Mouse (Mus musculus) embryonic facial prominence, embryonic 13.5 days (tissue): Measurements from ENCODE around the gene Phgdh. TPM values are rescaled to one million over a fixed set of nuclear protein-coding genes. Genes with fewer than 3 reads are reported as not detected.
"Not testable (repeated sequence)": the region's sequence is repeated elsewhere in the genome, so short reads cannot be mapped to it uniquely, and the experiment has no call there.

Source experiments
- ATAC-seq: fragments of 200-750 bp; cut with Nextera tagmentation; 2 replicates; pipeline ENCODE4 v1.8.0; 2017; ENCODE audit warnings: low read depth; ENCODE audit not compliant: insufficient number of reproducible peaks, insufficient read depth, low FRiP score, low TSS enrichment
- H3K27ac ChIP-seq: fragments of 300-500 bp; sonication (generic); 2 replicates; pipeline ENCODE4 v1.5.1; 2015; ENCODE audit warnings: moderate library complexity, mild to moderate bottlenecking, inconsistent platforms
- H3K27me3 ChIP-seq: fragments of 300-500 bp; sonication (generic); 2 replicates; pipeline ENCODE4 v1.6.1; 2015; ENCODE audit warnings: mild to moderate bottlenecking, inconsistent platforms
- H3K36me3 ChIP-seq: fragments of 300-500 bp; sonication (generic); 2 replicates; pipeline ENCODE4 v1.6.1; 2015; ENCODE audit warnings: mild to moderate bottlenecking, inconsistent platforms
- H3K4me1 ChIP-seq: fragments of 300-500 bp; sonication (generic); 2 replicates; pipeline ENCODE4 v1.6.1; 2015; ENCODE audit warnings: inconsistent platforms
- H3K4me2 ChIP-seq: fragments of 300-500 bp; sonication (generic); 2 replicates; pipeline ENCODE4 v1.6.1; 2015; ENCODE audit warnings: moderate library complexity, mild to moderate bottlenecking, inconsistent platforms
- H3K4me3 ChIP-seq: fragments of 300-500 bp; sonication (generic); 2 replicates; pipeline ENCODE4 v1.5.1; 2015; ENCODE audit warnings: mild to moderate bottlenecking, inconsistent platforms
- H3K9ac ChIP-seq: fragments of 300-500 bp; sonication (generic); 2 replicates; pipeline ENCODE4 v1.6.1; 2015; ENCODE audit warnings: mild to moderate bottlenecking, inconsistent platforms
- H3K9me3 ChIP-seq: fragments of 300-500 bp; sonication (generic); 2 replicates; pipeline ENCODE4 v1.6.1; 2016; ENCODE audit warnings: inconsistent platforms
- WGBS: fragments of 180-500 bp; shearing (Covaris S2); methylation state at CpG from one replicate; pipeline ENCODE4 v1.1.7; 2015; ENCODE audit warnings: mixed read lengths; 5-methylcytosine and 5-hydroxymethylcytosine counted together
- polyA plus RNA-seq: library from polyadenylated mRNA; unstranded; fragments of >200 nt; fragmentation: Nextera tagmentation; extraction: Ambion mirVana; gene quantifications from 2 replicates; pipeline ENCODE4 v1.2.1, GENCODE M21; 2015

Gene Phgdh
- 229 and 256 TPM in 2 replicates for polyA plus RNA-seq

GRCm38 (mm10) chr3:98339706-98340109 is at the start of gene Phgdh:
TSS of gene Phgdh (minus strand) at chr3:98339990.
- H3K27me3 ChIP-seq, H3K9me3 ChIP-seq, H3K36me3 ChIP-seq: not testable (repeated sequence)
- Histone ChIP-seq H3K9ac (peak within 1 kb of the TSS; percentile 85), H3K4me3 (peak within 1 kb of the TSS; percentile 74), H3K4me2 (peak within 1 kb of the TSS; percentile 78), H3K27ac (peak within 1 kb of the TSS; percentile 93), H3K4me1 (peaks cover 41% of the 10 kb centered on the region)
- peak; percentile 87 for ATAC-seq
- WGBS, result 0% methylated on average over 10 of the region's 10 CpGs

GRCm38 (mm10) chr3:98389305-98389704 is 49.5 kb upstream of the Phgdh start:
- H3K9ac ChIP-seq, result no peak overlapping the region
- H3K36me3 ChIP-seq, result no peaks in the 10 kb centered on the region
- H3K27me3 ChIP-seq, result no peaks in the 10 kb centered on the region
- no peak overlapping the region for H3K27ac ChIP-seq
- no peak overlapping the region for H3K4me2 ChIP-seq
- WGBS, result 70% methylated on average over 3 of the region's 3 CpGs
- ATAC-seq, result no peak
- no peaks in the 10 kb centered on the region for H3K9me3 ChIP-seq
- H3K4me1 ChIP-seq, result peaks cover 19% of the 10 kb centered on the region
- H3K4me3 ChIP-seq, result no peak overlapping the region

GRCm38 (mm10) chr3:98387756-98388155 is 48.0 kb upstream of the Phgdh start:
- no peaks in the 10 kb centered on the region for H3K27me3 ChIP-seq
- H3K4me3 ChIP-seq, result no peak overlapping the region
- no peak for ATAC-seq
- no peak overlapping the region for H3K4me2 ChIP-seq
- 87% methylated on average over 7 of the region's 7 CpGs for WGBS
- H3K36me3 ChIP-seq, result no peaks in the 10 kb centered on the region
- no peak overlapping the region for H3K27ac ChIP-seq
- peaks cover 29% of the 10 kb centered on the region for H3K4me1 ChIP-seq
- H3K9me3 ChIP-seq, result no peaks in the 10 kb centered on the region
- H3K9ac ChIP-seq, result no peak overlapping the region

- Histone ChIP-seq H3K36me3 (no peaks in the 10 kb centered on the region), H3K9ac (no peak overlapping the region), H3K9me3 (no peaks in the 10 kb centered on the region), H3K4me3 (no peak overlapping the region), H3K4me2 (no peak overlapping the region), H3K27me3 (no peaks in the 10 kb centered on the region), H3K27ac (no peak overlapping the region), H3K4me1 (peaks cover 29% of the 10 kb centered on the region)
- no peak for ATAC-seq
- WGBS, result 28% methylated on average over 4 of the region's 4 CpGs
Measured at GRCm38 (mm10) chr3:98387086-98387485, 47.3 kb upstream of the Phgdh start.

GRCm38 (mm10) chr3:98383024-98383790 is 43.4 kb upstream of the Phgdh start:
- H3K9ac ChIP-seq, result peak overlapping the region; percentile 88
- H3K4me2 ChIP-seq, result peak overlapping the region; percentile 95
- peak overlapping the region; percentile 88 for H3K4me3 ChIP-seq
- no peaks in the 10 kb centered on the region for H3K27me3 ChIP-seq
- H3K4me1 ChIP-seq, result peaks cover 29% of the 10 kb centered on the region
- no peak for ATAC-seq
- WGBS, result 8% methylated on average over 21 of the region's 21 CpGs
- H3K36me3 ChIP-seq, result no peaks in the 10 kb centered on the region
- no peaks in the 10 kb centered on the region for H3K9me3 ChIP-seq
- no peak overlapping the region for H3K27ac ChIP-seq

- Histone ChIP-seq H3K36me3 (no peaks in the 10 kb centered on the region), H3K9ac (peak within 1 kb of the TSS; percentile 88), H3K4me2 (peak within 1 kb of the TSS; percentile 95), H3K4me1 (peaks cover 22% of the 10 kb centered on the region), H3K27me3 (no peaks in the 10 kb centered on the region), H3K27ac (peak within 1 kb of the TSS; percentile 62), H3K9me3 (no peaks in the 10 kb centered on the region), H3K4me3 (peak within 1 kb of the TSS; percentile 88)
- under 1% methylated on average over 42 of the region's 42 CpGs for WGBS
- ATAC-seq, result peak; percentile 86
Measured at GRCm38 (mm10) chr3:98382246-98382939, 42.6 kb upstream of the Phgdh start, which contains the start of gene Zfp697. TSS of gene Zfp697 (plus strand) at chr3:98382461.

GRCm38 (mm10) chr3:98381677-98382245 is 42.0 kb upstream of the Phgdh start:
- H3K4me3 ChIP-seq, result peak overlapping the region; percentile 88
- H3K36me3 ChIP-seq, result no peaks in the 10 kb centered on the region
- H3K27ac ChIP-seq, result peak overlapping the region; percentile 62; the same call in 1 of the 2 replicates
- peaks cover 16% of the 10 kb centered on the region for H3K4me1 ChIP-seq
- peak overlapping the region; percentile 95 for H3K4me2 ChIP-seq
- no peaks in the 10 kb centered on the region for H3K27me3 ChIP-seq
- H3K9me3 ChIP-seq, result no peaks in the 10 kb centered on the region
- WGBS, result 6% methylated on average over 17 of the region's 17 CpGs
- peak overlapping the region; percentile 88 for H3K9ac ChIP-seq
- peak; percentile 22; the same call in 1 of the 2 replicates for ATAC-seq

- Histone ChIP-seq H3K9me3 (no peaks in the 10 kb centered on the region), H3K4me1 (peaks cover 10% of the 10 kb centered on the region), H3K27me3 (no peaks in the 10 kb centered on the region), H3K36me3 (no peaks in the 10 kb centered on the region), H3K27ac (no peak overlapping the region), H3K4me3 (no peak overlapping the region), H3K9ac (no peak overlapping the region), H3K4me2 (no peak overlapping the region)
- no peak for ATAC-seq
- WGBS, result 17% methylated on average over 7 of the region's 7 CpGs
Measured at GRCm38 (mm10) chr3:98379236-98379635, 39.4 kb upstream of the Phgdh start.

GRCm38 (mm10) chr3:98378267-98378666 is 38.5 kb upstream of the Phgdh start:
- H3K4me3 ChIP-seq, result no peak overlapping the region
- no peak for ATAC-seq
- WGBS, result 90% methylated on average over 4 of the region's 4 CpGs
- no peak overlapping the region for H3K27ac ChIP-seq
- no peaks in the 10 kb centered on the region for H3K27me3 ChIP-seq
- H3K4me1 ChIP-seq, result peaks cover 4% of the 10 kb centered on the region
- H3K9ac ChIP-seq, result no peak overlapping the region
- no peaks in the 10 kb centered on the region for H3K9me3 ChIP-seq
- H3K4me2 ChIP-seq, result no peak overlapping the region
- H3K36me3 ChIP-seq, result no peaks in the 10 kb centered on the region

- 78% methylated on average over 5 of the region's 5 CpGs for WGBS
- Histone ChIP-seq H3K9ac (no peak overlapping the region), H3K36me3 (no peaks in the 10 kb centered on the region), H3K9me3 (no peaks in the 10 kb centered on the region), H3K27ac (no peak overlapping the region), H3K4me2 (no peak overlapping the region), H3K27me3 (no peaks in the 10 kb centered on the region), H3K4me1 (no peaks in the 10 kb centered on the region), H3K4me3 (no peak overlapping the region)
- no peak for ATAC-seq
Measured at GRCm38 (mm10) chr3:98374980-98375379, 35.2 kb upstream of the Phgdh start.

- H3K9ac ChIP-seq, result no peak overlapping the region
- H3K4me3 ChIP-seq, result no peak overlapping the region
- H3K27me3 ChIP-seq, result no peaks in the 10 kb centered on the region
- H3K9me3 ChIP-seq, result no peaks in the 10 kb centered on the region
- no peak overlapping the region for H3K4me2 ChIP-seq
- no peaks in the 10 kb centered on the region for H3K36me3 ChIP-seq
- H3K4me1 ChIP-seq, result no peaks in the 10 kb centered on the region
- H3K27ac ChIP-seq, result no peak overlapping the region
- WGBS, result 78% methylated on average over 3 of the region's 3 CpGs
- no peak for ATAC-seq
Measured at GRCm38 (mm10) chr3:98374062-98374719, 34.4 kb upstream of the Phgdh start.
